Mouse (Mus musculus): ENCODE data around the gene Ddx52. TPM values are rescaled to one million over a fixed set of nuclear protein-coding genes. Genes with fewer than 3 reads are reported as not detected.
A peak's percentile ranks its signal among the peaks of the same experiment; 100 is the strongest.

Ddx52 gene
- total and polyA plus RNA-seq, 2 experiments from 2014 or later, result 14.6 to 16.3 TPM

DNA sequence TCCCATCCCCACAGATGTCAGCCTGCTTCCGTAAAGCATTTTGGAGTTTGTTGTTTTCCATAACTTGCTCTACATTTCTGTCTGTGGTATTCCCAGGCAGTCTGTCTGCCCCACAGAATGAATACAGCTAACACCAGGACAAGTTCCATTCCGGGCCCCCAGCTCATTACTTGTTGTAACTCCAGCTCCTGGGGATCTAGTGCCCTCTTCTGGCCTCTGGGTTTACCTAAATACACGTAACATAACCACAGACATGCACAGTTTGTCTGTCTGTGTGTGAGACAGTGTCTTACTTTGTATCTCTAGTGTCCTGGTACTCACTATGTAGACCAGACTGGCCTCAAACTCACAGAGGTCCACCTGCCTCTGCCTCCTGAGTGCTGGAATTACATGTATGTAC is 59.4 kb downstream of the Ddx52 start:
- Histone ChIP-seq H3K27me3 (ENCODE audit: insufficient read depth, low read length) (no peaks in the 10 kb centered on the region), H3K4me3 (ENCODE audit: low read depth, low read length) (no peak overlapping the region), H3K4me2 (ENCODE audit: low read depth, low read length, poor library complexity, severe bottlenecking) (no peak overlapping the region), H3K27ac (ENCODE audit: low read depth, low read length) (no peak overlapping the region), H3K9ac (replicated peaks; ENCODE audit: low read length, poor library complexity, severe bottlenecking) (no peak overlapping the region), H3K9me3 (ENCODE audit: low read length) (no peaks in the 10 kb centered on the region), H3K4me1 (ENCODE audit: insufficient read depth, low read length) (no peaks in the 10 kb centered on the region), H3K36me3 (ENCODE audit: insufficient read depth, low read length) (peaks cover 43% of the 10 kb centered on the region)
- TF ChIP-seq CTCF (IDR thresholded peaks at IDR 0.05), result peak; percentile 22
- DNase-seq (ENCODE audit: low spot score), result no peak
- 85% methylated on average over 3 of the region's 3 CpGs for WGBS
- ATAC-seq (ENCODE audit: low FRiP score), result no peak

DNA sequence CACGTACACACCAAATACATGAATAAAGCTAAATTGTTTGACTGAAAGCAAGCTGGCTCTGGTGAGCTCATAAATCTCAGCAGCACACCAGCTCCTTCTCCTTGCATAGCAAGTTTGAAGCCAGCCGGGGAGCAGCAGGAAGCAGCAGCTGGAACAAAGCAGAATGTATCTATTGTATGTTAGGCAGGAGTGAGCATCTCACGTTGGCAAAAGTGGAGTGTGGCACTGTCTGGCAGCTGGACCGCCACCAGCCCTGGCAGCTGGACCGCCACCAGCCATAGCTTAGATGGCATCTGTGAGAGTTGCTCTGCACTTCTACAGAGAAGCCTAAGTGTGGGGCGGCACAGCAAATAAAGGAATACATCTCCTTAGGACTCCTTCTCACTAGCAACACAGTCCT is 62.1 kb downstream of the Ddx52 start:
- Histone ChIP-seq H3K9me3 (ENCODE audit: low read length) (no peaks in the 10 kb centered on the region), H3K4me2 (ENCODE audit: low read depth, low read length, poor library complexity, severe bottlenecking) (no peak overlapping the region), H3K36me3 (ENCODE audit: insufficient read depth, low read length) (peaks cover 37% of the 10 kb centered on the region), H3K27ac (ENCODE audit: low read depth, low read length) (no peak overlapping the region), H3K4me3 (ENCODE audit: low read depth, low read length) (no peak overlapping the region), H3K27me3 (ENCODE audit: insufficient read depth, low read length) (no peaks in the 10 kb centered on the region), H3K9ac (replicated peaks; ENCODE audit: low read length, poor library complexity, severe bottlenecking) (no peak overlapping the region), H3K4me1 (ENCODE audit: insufficient read depth, low read length) (no peaks in the 10 kb centered on the region)
- ATAC-seq (ENCODE audit: low FRiP score) (no peak), DNase-seq (ENCODE audit: low spot score) (no peak)
- no peak for TF ChIP-seq CTCF (IDR thresholded peaks at IDR 0.05)
- 89% methylated on average over 6 of the region's 6 CpGs for WGBS

DNA sequence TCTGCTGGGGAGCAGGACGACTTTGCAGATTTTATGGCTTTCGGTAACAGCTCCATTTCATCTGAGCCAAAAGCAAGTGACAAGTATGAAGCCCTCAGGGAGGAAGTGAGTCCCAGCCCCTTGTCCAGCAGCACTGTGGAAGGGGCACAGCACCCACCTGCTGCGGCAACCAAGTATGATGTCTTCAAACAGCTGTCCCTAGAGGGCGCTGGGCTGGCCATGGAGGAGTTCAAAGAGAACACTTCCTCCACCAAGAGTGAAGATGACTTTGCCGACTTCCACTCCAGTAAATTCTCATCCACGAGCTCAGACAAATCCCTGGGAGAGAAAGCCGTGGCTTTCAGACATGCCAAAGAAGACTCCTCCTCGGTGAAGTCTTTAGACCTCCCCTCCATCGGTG is 67.1 kb downstream of the Ddx52 start:
- Histone ChIP-seq H3K4me1 (ENCODE audit: insufficient read depth, low read length) (0 out of 2 replicates have a peak, but pooled peaks cover 3% of the 10 kb centered on the region), H3K27me3 (ENCODE audit: insufficient read depth, low read length) (no peaks in the 10 kb centered on the region), H3K9me3 (ENCODE audit: low read length) (no peaks in the 10 kb centered on the region), H3K27ac (ENCODE audit: low read depth, low read length) (no peak overlapping the region), H3K36me3 (ENCODE audit: insufficient read depth, low read length) (peaks cover 33% of the 10 kb centered on the region), H3K4me2 (ENCODE audit: low read depth, low read length, poor library complexity, severe bottlenecking) (no peak overlapping the region), H3K4me3 (ENCODE audit: low read depth, low read length) (no peak overlapping the region), H3K9ac (replicated peaks; ENCODE audit: low read length, poor library complexity, severe bottlenecking) (no peak overlapping the region)
- no peak for ATAC-seq (ENCODE audit: low FRiP score)
- no peak for DNase-seq (ENCODE audit: low spot score)
- peak; percentile 24; the same call in 1 of the 2 replicates for TF ChIP-seq CTCF (IDR thresholded peaks at IDR 0.05)
- 83% methylated on average over 9 of the region's 9 CpGs for WGBS

DNA sequence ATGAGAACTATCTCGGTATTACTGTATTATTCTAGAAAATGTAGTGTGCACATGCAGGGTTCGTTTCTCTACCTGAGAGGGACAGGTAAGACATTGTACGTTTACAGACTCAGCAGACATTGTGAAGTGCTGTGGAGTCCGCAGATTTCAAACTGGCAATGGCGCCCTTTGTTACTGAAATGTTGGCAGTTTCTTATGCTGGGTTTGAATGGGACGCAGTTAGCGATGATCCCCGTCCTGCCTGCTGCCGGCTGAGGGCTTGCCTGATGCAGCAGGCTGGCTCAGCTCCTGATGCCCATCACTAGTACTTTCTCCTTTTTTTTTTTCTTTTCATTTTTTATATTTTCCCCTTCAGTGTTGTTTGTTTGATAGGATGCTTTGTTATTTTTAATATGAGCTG is 68.5 kb downstream of the Ddx52 start:
- TF ChIP-seq CTCF (IDR thresholded peaks at IDR 0.05), result no peak
- H3K9me3 ChIP-seq (ENCODE audit: low read length), result no peaks in the 10 kb centered on the region
- no peak overlapping the region for H3K27ac ChIP-seq (ENCODE audit: low read depth, low read length)
- H3K4me2 ChIP-seq (ENCODE audit: low read depth, low read length, poor library complexity, severe bottlenecking), result no peak overlapping the region
- no peak overlapping the region for H3K9ac ChIP-seq (replicated peaks; ENCODE audit: low read length, poor library complexity, severe bottlenecking)
- no peak for DNase-seq (ENCODE audit: low spot score)
- 49% methylated on average over 9 of the region's 9 CpGs for WGBS
- ATAC-seq (ENCODE audit: low FRiP score), result no peak
- no peak overlapping the region for H3K4me3 ChIP-seq (ENCODE audit: low read depth, low read length)
- peaks cover 23% of the 10 kb centered on the region for H3K36me3 ChIP-seq (ENCODE audit: insufficient read depth, low read length)
- 0 out of 2 replicates have a peak, but pooled peaks cover 3% of the 10 kb centered on the region for H3K4me1 ChIP-seq (ENCODE audit: insufficient read depth, low read length)
- no peaks in the 10 kb centered on the region for H3K27me3 ChIP-seq (ENCODE audit: insufficient read depth, low read length)

DNA sequence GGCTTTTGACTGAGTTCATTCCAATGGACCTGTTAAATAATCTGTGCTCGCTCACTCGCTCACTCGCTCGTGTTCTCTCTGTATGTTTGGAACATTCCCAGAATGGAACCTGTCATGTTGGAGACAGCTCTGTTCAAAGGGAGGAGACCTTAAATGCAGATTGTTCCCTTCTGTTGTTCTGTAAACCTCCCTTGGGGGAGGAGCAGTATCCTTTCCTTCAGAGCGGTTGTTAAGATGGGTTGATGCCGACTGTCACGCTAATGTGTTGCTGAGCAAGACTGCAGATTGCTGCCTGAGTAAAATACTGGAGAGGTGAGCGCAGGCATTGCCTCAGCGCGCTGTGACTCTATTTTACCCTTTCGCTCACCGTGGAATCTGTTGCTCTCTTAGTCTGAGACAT is 69.2 kb downstream of the Ddx52 start:
- H3K9ac ChIP-seq (replicated peaks; ENCODE audit: low read length, poor library complexity, severe bottlenecking), result peak overlapping the region; percentile 19; the same call in 1 of the 2 replicates
- no peak overlapping the region for H3K4me3 ChIP-seq (ENCODE audit: low read depth, low read length)
- H3K4me1 ChIP-seq (ENCODE audit: insufficient read depth, low read length), result 0 out of 2 replicates have a peak, but pooled peaks cover 3% of the 10 kb centered on the region
- H3K36me3 ChIP-seq (ENCODE audit: insufficient read depth, low read length), result peaks cover 17% of the 10 kb centered on the region
- no peaks in the 10 kb centered on the region for H3K9me3 ChIP-seq (ENCODE audit: low read length)
- no peaks in the 10 kb centered on the region for H3K27me3 ChIP-seq (ENCODE audit: insufficient read depth, low read length)
- H3K27ac ChIP-seq (ENCODE audit: low read depth, low read length), result peak overlapping the region; percentile 43
- ATAC-seq (ENCODE audit: low FRiP score) (no peak), DNase-seq (ENCODE audit: low spot score) (peak; percentile 30)
- 18% methylated on average over 12 of the region's 12 CpGs for WGBS
- TF ChIP-seq CTCF (IDR thresholded peaks at IDR 0.05), result no peak
- no peak overlapping the region; the same call in 1 of the 2 replicates for H3K4me2 ChIP-seq (ENCODE audit: low read depth, low read length, poor library complexity, severe bottlenecking)

DNA sequence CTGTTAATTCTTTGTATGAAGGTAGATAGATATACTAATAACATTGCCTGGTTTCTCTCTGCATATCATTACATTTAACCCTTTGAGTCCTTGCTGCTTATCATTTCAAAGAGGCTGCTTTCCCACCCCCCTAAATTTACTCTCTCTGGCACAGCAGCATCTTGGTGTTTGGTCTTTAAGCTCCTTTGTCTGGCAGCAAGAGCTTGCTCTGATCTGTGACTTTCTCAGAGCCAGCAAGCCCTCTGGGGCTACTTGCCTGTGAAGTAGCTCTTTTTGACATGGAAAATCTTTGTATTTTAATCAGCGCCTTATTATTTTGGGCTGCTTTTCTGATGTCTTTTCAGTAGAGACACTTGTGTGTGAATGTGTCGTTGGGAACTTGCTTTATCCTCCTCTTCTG is 69.7 kb downstream of the Ddx52 start:
- Histone ChIP-seq H3K9ac (replicated peaks; ENCODE audit: low read length, poor library complexity, severe bottlenecking) (no peak overlapping the region), H3K27ac (ENCODE audit: low read depth, low read length) (peak overlapping the region; percentile 43; the same call in 1 of the 2 replicates), H3K4me1 (ENCODE audit: insufficient read depth, low read length) (0 out of 2 replicates have a peak, but pooled peaks cover 3% of the 10 kb centered on the region), H3K36me3 (ENCODE audit: insufficient read depth, low read length) (peaks cover 16% of the 10 kb centered on the region), H3K9me3 (ENCODE audit: low read length) (no peaks in the 10 kb centered on the region), H3K4me3 (ENCODE audit: low read depth, low read length) (no peak overlapping the region), H3K4me2 (ENCODE audit: low read depth, low read length, poor library complexity, severe bottlenecking) (peak overlapping the region; percentile 6; the same call in 1 of the 2 replicates), H3K27me3 (ENCODE audit: insufficient read depth, low read length) (no peaks in the 10 kb centered on the region)
- DNase-seq (ENCODE audit: low spot score) (no peak), ATAC-seq (ENCODE audit: low FRiP score) (no peak)
- TF ChIP-seq CTCF (IDR thresholded peaks at IDR 0.05), result no peak
- 27% methylated on average over 2 of the region's 2 CpGs for WGBS

Other genes starting within 250 kb of the Ddx52 start
- not detected in 2 replicates for gene Wfdc17, start 238.1 kb upstream of the Ddx52 start, total RNA-seq (2014; rRNA removed)
- gene Wfdc17, start 238.1 kb upstream of the Ddx52 start, polyA plus RNA-seq (2015; fragmentation: Nextera tagmentation; extraction: Ambion mirVana), result 0.70 and 0.75 TPM in 2 replicates
- not detected in 2 replicates for gene Wfdc18, start 233.0 kb upstream of the Ddx52 start, total RNA-seq (2014; rRNA removed)
- gene Wfdc18, start 233.0 kb upstream of the Ddx52 start, polyA plus RNA-seq (2015; fragmentation: Nextera tagmentation; extraction: Ambion mirVana), result 1.3 TPM in 1 of 2 replicates, not detected in the other
- gene Wfdc21, start 195.1 kb upstream of the Ddx52 start, total RNA-seq (2014; rRNA removed), result not detected in 2 replicates
- not detected in 2 replicates for gene Wfdc21, start 195.1 kb upstream of the Ddx52 start, polyA plus RNA-seq (2015; fragmentation: Nextera tagmentation; extraction: Ambion mirVana)
- 24.8 and 31.9 TPM in 2 replicates for gene Heatr6, start 188.4 kb upstream of the Ddx52 start, total RNA-seq (2014; rRNA removed)
- gene Heatr6, start 188.4 kb upstream of the Ddx52 start, polyA plus RNA-seq (2015; fragmentation: Nextera tagmentation; extraction: Ambion mirVana), result 22.0 and 25.9 TPM in 2 replicates
- gene Hnf1b, start 92.0 kb upstream of the Ddx52 start, total RNA-seq (2014; rRNA removed), result not detected in 2 replicates
- gene Hnf1b, start 92.0 kb upstream of the Ddx52 start, polyA plus RNA-seq (2015; fragmentation: Nextera tagmentation; extraction: Ambion mirVana), result 0.22 and 0.31 TPM in 2 replicates
- gene Synrg, start 22.4 kb downstream of the Ddx52 start, total RNA-seq (2014; rRNA removed), result 43.1 and 44.5 TPM in 2 replicates
- 15.3 and 17.1 TPM in 2 replicates for gene Synrg, start 22.4 kb downstream of the Ddx52 start, polyA plus RNA-seq (2015; fragmentation: Nextera tagmentation; extraction: Ambion mirVana)
- gene Dusp14, start 127.2 kb downstream of the Ddx52 start, total RNA-seq (2014; rRNA removed), result 9.1 and 18.1 TPM in 2 replicates
- gene Dusp14, start 127.2 kb downstream of the Ddx52 start, polyA plus RNA-seq (2015; fragmentation: Nextera tagmentation; extraction: Ambion mirVana), result 8.8 and 8.9 TPM in 2 replicates
- 20.3 and 21.4 TPM in 2 replicates for gene Tada2a, start 187.5 kb downstream of the Ddx52 start, total RNA-seq (2014; rRNA removed)
- gene Tada2a, start 187.5 kb downstream of the Ddx52 start, polyA plus RNA-seq (2015; fragmentation: Nextera tagmentation; extraction: Ambion mirVana), result 25.8 and 25.9 TPM in 2 replicates
- gene Acaca, start 187.6 kb downstream of the Ddx52 start, total RNA-seq (2014; rRNA removed), result 123 and 139 TPM in 2 replicates
- gene Acaca, start 187.6 kb downstream of the Ddx52 start, polyA plus RNA-seq (2015; fragmentation: Nextera tagmentation; extraction: Ambion mirVana), result 17.2 and 19.3 TPM in 2 replicates
- gene Gm11437, start 225.4 kb downstream of the Ddx52 start, total RNA-seq (2014; rRNA removed), result not detected in 2 replicates
- 0.16 TPM in 1 of 2 replicates, not detected in the other for gene Gm11437, start 225.4 kb downstream of the Ddx52 start, polyA plus RNA-seq (2015; fragmentation: Nextera tagmentation; extraction: Ambion mirVana)